Mouse (Mus musculus): ENCODE measurements at regions not wholly inside any gene's neighbourhood (a gene's known extent, or its start where the extent isn't known, plus 50 kb on each side); places are given as distances from the start of the nearest gene placed in this dataset.

GRCm38 (mm10) chr14:100792094-100792493 is 408.0 kb downstream of the Prr30 start:
- in situ Hi-C loops (cut with MboI, MseI), result no loop called here

GRCm38 (mm10) chr14:100781882-100782281 is 418.2 kb downstream of the Prr30 start:
- in situ Hi-C loops (cut with MboI, MseI), result no loop called here

- in situ Hi-C loops (cut with MboI, MseI), result no loop called here
Measured at GRCm38 (mm10) chr14:100753951-100754350, 446.2 kb downstream of the Prr30 start.

- in situ Hi-C loops (cut with MboI, MseI), result no loop called here
Measured at GRCm38 (mm10) chr14:100752746-100753145, 447.4 kb downstream of the Prr30 start.

GRCm38 (mm10) chr14:100749737-100750541 is 450.2 kb downstream of the Prr30 start:
- in situ Hi-C loops (cut with MboI, MseI), result no loop called here

GRCm38 (mm10) chr14:100735276-100735675 is 450.8 kb upstream of the Klf12 start:
- in situ Hi-C loops (cut with MboI, MseI), result no loop called here

GRCm38 (mm10) chr14:100728433-100728832 is 444.0 kb upstream of the Klf12 start:
- in situ Hi-C loops (cut with MboI, MseI), result no loop called here

- in situ Hi-C loops (cut with MboI, MseI), result no loop called here
Measured at GRCm38 (mm10) chr14:100727701-100728100, 443.2 kb upstream of the Klf12 start.

- in situ Hi-C loops (cut with MboI, MseI), result no loop called here
Measured at GRCm38 (mm10) chr14:100724962-100725361, 440.5 kb upstream of the Klf12 start.

- in situ Hi-C loops (cut with MboI, MseI), result no loop called here
Measured at GRCm38 (mm10) chr14:100720667-100721066, 436.2 kb upstream of the Klf12 start.

- in situ Hi-C loops (cut with MboI, MseI), result loop anchor here (10.0 kb wide), 1 partner anchor 1300 kb away; no protein-coding TSS in a partner anchor
Measured at GRCm38 (mm10) chr14:100714952-100715351, 430.5 kb upstream of the Klf12 start.

- in situ Hi-C loops (cut with MboI, MseI), result loop anchor here (10.0 kb wide), 1 partner anchor 1299 kb away; no protein-coding TSS in a partner anchor
Measured at GRCm38 (mm10) chr14:100713999-100714471, 429.6 kb upstream of the Klf12 start.

GRCm38 (mm10) chr14:100713592-100713991 is 429.1 kb upstream of the Klf12 start:
- in situ Hi-C loops (cut with MboI, MseI), result loop anchor here (10.0 kb wide), 1 partner anchor 1299 kb away; no protein-coding TSS in a partner anchor

- in situ Hi-C loops (cut with MboI, MseI), result no loop called here
Measured at GRCm38 (mm10) chr14:100665361-100665955, 381.0 kb upstream of the Klf12 start.

- in situ Hi-C loops (cut with MboI, MseI), result no loop called here
Measured at GRCm38 (mm10) chr14:100664180-100664579, 379.7 kb upstream of the Klf12 start.

GRCm38 (mm10) chr14:100642076-100642475 is 357.6 kb upstream of the Klf12 start:
- in situ Hi-C loops (cut with MboI, MseI), result no loop called here

GRCm38 (mm10) chr14:100634521-100634920 is 350.0 kb upstream of the Klf12 start:
- in situ Hi-C loops (cut with MboI, MseI), result no loop called here

- in situ Hi-C loops (cut with MboI, MseI), result no loop called here
Measured at GRCm38 (mm10) chr14:100631676-100632075, 347.2 kb upstream of the Klf12 start.

- in situ Hi-C loops (cut with MboI, MseI), result no loop called here
Measured at GRCm38 (mm10) chr14:100630197-100630596, 345.7 kb upstream of the Klf12 start.

- in situ Hi-C loops (cut with MboI, MseI), result no loop called here
Measured at GRCm38 (mm10) chr14:100627523-100627922, 343.0 kb upstream of the Klf12 start.

- in situ Hi-C loops (cut with MboI, MseI), result no loop called here
Measured at GRCm38 (mm10) chr14:100619656-100620030, 335.2 kb upstream of the Klf12 start.

GRCm38 (mm10) chr14:100618793-100619655 is 334.5 kb upstream of the Klf12 start:
- in situ Hi-C loops (cut with MboI, MseI), result no loop called here
